21 mouse cellular contexts compared by ENCODE assay signal in the genomic region with DNA sequence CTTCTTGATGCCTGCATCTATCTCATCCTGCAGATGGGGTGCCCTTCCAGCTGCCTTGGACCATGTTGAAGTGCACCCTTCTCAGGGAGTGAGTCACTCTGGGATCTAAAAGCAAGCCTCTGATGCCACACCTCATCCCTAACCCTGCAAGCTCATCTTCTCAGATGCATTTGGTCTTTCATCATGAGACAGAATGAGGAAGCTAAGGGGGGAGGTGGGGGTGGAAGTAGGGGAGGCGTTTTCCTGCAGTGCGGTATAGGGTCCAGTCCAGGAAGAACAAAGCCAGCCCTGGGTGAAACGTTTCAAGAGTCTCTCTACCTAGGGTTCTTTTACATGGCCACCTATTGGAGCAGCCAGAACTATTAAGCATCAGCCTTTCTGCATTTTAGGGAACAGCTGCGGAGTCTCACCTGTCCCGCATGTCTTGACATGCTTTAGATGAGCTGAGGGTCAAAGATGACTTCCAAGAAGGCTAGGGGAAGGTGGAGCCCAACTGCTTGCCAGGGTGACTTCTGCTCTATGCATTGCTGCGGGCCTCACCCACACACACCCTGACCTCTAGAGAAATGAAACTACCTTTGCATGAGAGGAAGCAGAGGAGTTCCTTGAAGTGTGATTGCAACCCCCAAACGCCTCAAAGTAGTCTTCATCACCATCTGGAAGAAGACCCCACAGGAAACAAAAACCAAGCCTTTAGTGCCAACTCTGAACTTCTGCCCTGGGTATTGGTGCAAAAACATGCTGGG. TPM values are rescaled to one million over a fixed set of nuclear protein-coding genes. Genes with fewer than 3 reads are reported as not detected.
DNase-seq lines count a peak whose midpoint lies in the region; ATAC-seq and TF ChIP-seq lines count a peak whose summit lies in the region.
"Had no signal": no experiment of that assay in that cellular context is flagged by ENCODE, and none has a peak within 500 bp of the region (broad histone marks: within the 10 kb centered on the region; RNA-seq: fewer than 3 reads in every experiment).

No protein-coding gene starts in this region.

- peaks cover 49% of the 10 kb centered on the region for H3K4me1 ChIP-seq in spleen, adult 2 months (ENCODE audit: control insufficient read depth, insufficient read depth, insufficient read length)

- no peak for TF ChIP-seq POLR2A in spleen, adult 2 months (IDR thresholded peaks at IDR 0.05; ENCODE audit: low read depth, low read length)

- no peaks in the 10 kb centered on the region for H3K27me3 ChIP-seq in spleen, adult 2 months (ENCODE audit: control insufficient read depth, insufficient read depth, low read length)
- H3K27me3 ChIP-seq: heart, embryonic 15.5 days; limb, embryonic 15.5 days; Patski had no signal

- ATAC-seq in granulocyte monocyte progenitor cell, adult 5-6 weeks (replicated peaks; ENCODE audit: poor library complexity, severe bottlenecking) = peak; percentile 66
- peak; percentile 47 for ATAC-seq in neutrophil, adult 5-6 weeks (ENCODE audit: extremely low read depth, insufficient number of reproducible peaks, low FRiP score, poor library complexity, severe bottlenecking)
- no peak for ATAC-seq in erythroblast, adult 5-6 weeks (replicated peaks; ENCODE audit: low FRiP score, poor library complexity, severe bottlenecking)
- ATAC-seq: intestine, postnatal 0 days; lung, postnatal 0 days; Patski had no signal

- peak overlapping the region; percentile 40; the same call in 1 of the 2 replicates for H3K4me3 ChIP-seq in spleen, adult 2 months (ENCODE audit: extremely low read depth, insufficient read depth, insufficient read length)
- H3K4me3 ChIP-seq: embryonic facial prominence, embryonic 13.5 days; forebrain, embryonic 10.5 days; heart, embryonic 15.5 days; hindbrain, embryonic 13.5 days; limb, embryonic 15.5 days had no signal

- peak in 1 of 2 experiments; percentile 50 for DNase-seq in spleen, adult 2 months (ENCODE audit: low read depth in 1 of 2, low spot score in 2 of 2)
- DNase-seq in spleen, adult 12 weeks (ENCODE audit: low spot score) = no peak
- peak; percentile 38 for DNase-seq in thymus, postnatal 4 days
- DNase-seq in gastrocnemius, postnatal 10 days = no peak
- DNase-seq in left cerebral cortex, adult 11 months (ENCODE audit: low spot score) = no peak
- DNase-seq: cerebellum, adult 11 months; cerebellum, postnatal 36 days; heart, adult 11 months; kidney, postnatal 10 days; layer of hippocampus, adult 9-11 months had no signal

- no peak for TF ChIP-seq CTCF in spleen, adult 2 months (IDR thresholded peaks at IDR 0.05; ENCODE audit: extremely low read depth, insufficient read depth, insufficient read length, insufficient replicate concordance)

- H3K27ac ChIP-seq in spleen, adult 2 months (ENCODE audit: insufficient read depth, low read length) = peak overlapping the region; percentile 88
- H3K27ac ChIP-seq: embryonic facial prominence, embryonic 13.5 days; forebrain, embryonic 10.5 days; heart, embryonic 15.5 days; hindbrain, embryonic 13.5 days; limb, embryonic 15.5 days had no signal

- 15% methylated on average over 7 of the region's 7 CpGs for WGBS in spleen, adult 2 months

- H3K36me3 ChIP-seq in spleen, adult 2 months (ENCODE audit: control insufficient read depth, insufficient read depth, low read length) = no peaks in the 10 kb centered on the region
- H3K36me3 ChIP-seq: embryonic facial prominence, embryonic 13.5 days; forebrain, embryonic 10.5 days; heart, embryonic 15.5 days; hindbrain, embryonic 13.5 days; limb, embryonic 15.5 days had no signal

RNA-seq across cellular contexts. Expression of a gene that starts 17.2 kb away (rescaled TPM):
- polyA plus RNA-seq in spleen, adult 2 months (2012; rRNA removed) = 9.1 and 21.1 TPM in 2 replicates
- 22.4 and 23.1 TPM in 2 replicates for total RNA-seq in granulocyte monocyte progenitor cell, adult 5-6 weeks (2014; fragmentation: Nextera tagmentation)
- 20.9 and 25.7 TPM in 2 replicates for total RNA-seq in granulocyte monocyte progenitor cell, adult 5-6 weeks (2017)
- 5.6 and 8.6 TPM in 2 replicates for total RNA-seq in neutrophil, adult 5-6 weeks (2017)
- 1 to 10 TPM; 3.1 to 8.2 TPM for total RNA-seq in gastrocnemius, postnatal 10 days (2021)
- total RNA-seq in erythroblast, adult 5-6 weeks (2015; ENCODE audit: low replicate concordance) = 18.8 and 62.1 TPM in 2 replicates
- total RNA-seq in erythroblast, adult 5-6 weeks (2017; ENCODE audit: low replicate concordance) = 50.2 and 65.5 TPM in 2 replicates
